Mouse (Mus musculus): ENCODE measurements around the gene Cyp4f18. TPM values are rescaled to one million over a fixed set of nuclear protein-coding genes. Genes with fewer than 3 reads are reported as not detected.

Gene Cyp4f18
- polyA plus RNA-seq, 1 experiment = 0.16 TPM

- no peak for TF ChIP-seq MYOG (IDR thresholded peaks at IDR 0.05; ENCODE audit: control insufficient read depth in 1 of 3, insufficient read depth in 1 of 3, insufficient read length in 2 of 3, low read depth in 2 of 3)
- TF ChIP-seq MYOD1 (IDR thresholded peaks at IDR 0.05; ENCODE audit: control insufficient read depth in 1 of 3, insufficient read length in 2 of 3, low read depth in 2 of 3) = no peak
- TF ChIP-seq MAX (IDR thresholded peaks at IDR 0.05; ENCODE audit: low read depth) = no peak
- no peaks in the 10 kb centered on the region for H3K36me3 ChIP-seq (ENCODE audit: control insufficient read depth, insufficient read depth)
- no peak overlapping the region for H3K4me3 ChIP-seq
- no peaks in the 10 kb centered on the region for H3K27me3 ChIP-seq (ENCODE audit: control insufficient read depth, insufficient read depth, insufficient read length)
- H3ac ChIP-seq (ENCODE audit: control insufficient read depth, insufficient read length) = no peak overlapping the region
- H3K4me2 ChIP-seq (ENCODE audit: low read depth) = no peak overlapping the region
- H3K79me2 ChIP-seq (ENCODE audit: control insufficient read depth, insufficient read depth) = no peaks in the 10 kb centered on the region
Measured at GRCm38 (mm10) chr8:72006763-72007162, 2.7 kb downstream of the Cyp4f18 start.

- H3K79me2 ChIP-seq (ENCODE audit: control insufficient read depth, insufficient read depth) = no peaks in the 10 kb centered on the region
- H3K27me3 ChIP-seq (ENCODE audit: control insufficient read depth, insufficient read depth, insufficient read length) = no peaks in the 10 kb centered on the region
- TF ChIP-seq CEBPB (IDR thresholded peaks at IDR 0.05; ENCODE audit: insufficient read depth, poor library complexity, severe bottlenecking) = no peak
- TF ChIP-seq MYOG (IDR thresholded peaks at IDR 0.05; ENCODE audit: control insufficient read depth in 1 of 3, insufficient read depth in 1 of 3, insufficient read length in 2 of 3, low read depth in 2 of 3) = no peak
- TF ChIP-seq E2F4 (IDR thresholded peaks at IDR 0.05; ENCODE audit: insufficient read depth) = no peak
- H3K4me2 ChIP-seq (ENCODE audit: low read depth) = no peak overlapping the region
- no peak overlapping the region for H3ac ChIP-seq (ENCODE audit: control insufficient read depth, insufficient read length)
- no peaks in the 10 kb centered on the region for H3K36me3 ChIP-seq (ENCODE audit: control insufficient read depth, insufficient read depth)
- no peak overlapping the region for H3K4me3 ChIP-seq
Measured at GRCm38 (mm10) chr8:72005912-72006311, 3.5 kb downstream of the Cyp4f18 start.

DNA sequence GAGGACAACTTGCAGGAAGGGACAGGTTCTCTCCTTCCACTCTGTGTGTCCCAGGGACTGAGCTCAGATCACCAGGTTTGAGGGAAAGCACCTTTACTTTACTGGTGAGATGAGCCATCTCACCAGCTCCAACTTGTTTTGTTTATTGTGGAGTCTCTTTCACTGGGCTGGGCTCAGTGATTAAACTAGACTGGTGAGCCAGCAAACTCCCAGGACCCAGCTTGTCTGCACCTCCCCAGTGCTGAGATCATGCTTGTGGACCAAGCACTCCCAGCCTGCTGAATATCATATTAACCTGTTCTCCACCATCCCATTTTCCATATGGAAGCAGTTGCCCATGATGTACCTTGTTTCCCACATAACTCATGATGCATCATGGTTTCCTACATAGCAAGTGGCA is 6.5 kb downstream of the Cyp4f18 start:
- H3K79me2 ChIP-seq (ENCODE audit: control insufficient read depth, insufficient read depth) = no peaks in the 10 kb centered on the region
- no peak overlapping the region for H3K4me3 ChIP-seq
- H3K36me3 ChIP-seq (ENCODE audit: control insufficient read depth, insufficient read depth) = no peaks in the 10 kb centered on the region
- TF ChIP-seq POLR2A (IDR thresholded peaks at IDR 0.05; ENCODE audit: insufficient read length, low read depth) (no peak), CEBPB (IDR thresholded peaks at IDR 0.05; ENCODE audit: insufficient read depth, poor library complexity, severe bottlenecking) (no peak), TCF12 (IDR thresholded peaks at IDR 0.05; ENCODE audit: insufficient read depth, poor library complexity, severe bottlenecking) (no peak), E2F4 (IDR thresholded peaks at IDR 0.05; ENCODE audit: insufficient read depth) (no peak), POLR2AphosphoS2 (IDR thresholded peaks at IDR 0.05; ENCODE audit: insufficient read length, low read depth) (no peak), SRF (IDR thresholded peaks at IDR 0.05; ENCODE audit: control insufficient read depth, insufficient read length, low read depth) (no peak), MYOD1 (IDR thresholded peaks at IDR 0.05; ENCODE audit: control insufficient read depth in 1 of 3, insufficient read length in 2 of 3, low read depth in 2 of 3) (no peak), MAX (IDR thresholded peaks at IDR 0.05; ENCODE audit: low read depth) (no peak), USF1 (IDR thresholded peaks at IDR 0.05; ENCODE audit: low read depth) (no peak), MYOG (IDR thresholded peaks at IDR 0.05; ENCODE audit: control insufficient read depth in 1 of 3, insufficient read depth in 1 of 3, insufficient read length in 2 of 3, low read depth in 2 of 3) (no peak), TCF3 (IDR thresholded peaks at IDR 0.05; ENCODE audit: insufficient read length, low read depth) (no peak), REST (IDR thresholded peaks at IDR 0.05; ENCODE audit: insufficient read depth, insufficient read length) (no peak)
- H3K4me2 ChIP-seq (ENCODE audit: low read depth) = no peak overlapping the region
- no peaks in the 10 kb centered on the region for H3K27me3 ChIP-seq (ENCODE audit: control insufficient read depth, insufficient read depth, insufficient read length)
- H3ac ChIP-seq (ENCODE audit: control insufficient read depth, insufficient read length) = no peak overlapping the region

DNA sequence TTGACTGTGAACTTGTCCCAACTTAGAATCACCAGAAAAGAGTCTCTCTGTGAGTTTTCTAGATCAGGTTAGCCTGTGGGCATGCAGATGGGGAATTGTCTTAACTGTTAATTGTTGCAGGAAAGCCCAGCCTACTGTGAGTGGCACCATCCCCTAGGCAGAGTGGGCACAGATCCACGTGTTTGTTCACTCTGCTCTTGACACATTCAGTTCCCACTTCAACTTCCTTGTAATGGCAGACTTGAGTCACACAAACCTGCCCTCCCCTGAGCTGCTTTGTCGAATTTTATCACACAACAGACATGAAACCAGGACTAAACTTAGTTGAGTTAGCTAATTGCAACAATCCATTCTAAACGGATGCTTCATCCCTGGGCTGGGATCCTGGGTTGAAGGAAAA is 9.2 kb downstream of the Cyp4f18 start:
- H3K79me2 ChIP-seq (ENCODE audit: control insufficient read depth, insufficient read depth) = no peaks in the 10 kb centered on the region
- H3K4me3 ChIP-seq = no peak overlapping the region
- no peak overlapping the region for H3K4me2 ChIP-seq (ENCODE audit: low read depth)
- H3K36me3 ChIP-seq (ENCODE audit: control insufficient read depth, insufficient read depth) = no peaks in the 10 kb centered on the region
- no peaks in the 10 kb centered on the region for H3K27me3 ChIP-seq (ENCODE audit: control insufficient read depth, insufficient read depth, insufficient read length)
- TF ChIP-seq TCF12 (IDR thresholded peaks at IDR 0.05; ENCODE audit: insufficient read depth, poor library complexity, severe bottlenecking) (no peak), CEBPB (IDR thresholded peaks at IDR 0.05; ENCODE audit: insufficient read depth, poor library complexity, severe bottlenecking) (no peak), MAX (IDR thresholded peaks at IDR 0.05; ENCODE audit: low read depth) (no peak), POLR2A (IDR thresholded peaks at IDR 0.05; ENCODE audit: insufficient read length, low read depth) (no peak), REST (IDR thresholded peaks at IDR 0.05; ENCODE audit: insufficient read depth, insufficient read length) (no peak), MYOD1 (IDR thresholded peaks at IDR 0.05; ENCODE audit: control insufficient read depth in 1 of 3, insufficient read length in 2 of 3, low read depth in 2 of 3) (no peak), E2F4 (IDR thresholded peaks at IDR 0.05; ENCODE audit: insufficient read depth) (no peak), MYOG (IDR thresholded peaks at IDR 0.05; ENCODE audit: control insufficient read depth in 1 of 3, insufficient read depth in 1 of 3, insufficient read length in 2 of 3, low read depth in 2 of 3) (no peak), SRF (IDR thresholded peaks at IDR 0.05; ENCODE audit: control insufficient read depth, insufficient read length, low read depth) (no peak)
- H3ac ChIP-seq (ENCODE audit: control insufficient read depth, insufficient read length) = no peak overlapping the region

DNA sequence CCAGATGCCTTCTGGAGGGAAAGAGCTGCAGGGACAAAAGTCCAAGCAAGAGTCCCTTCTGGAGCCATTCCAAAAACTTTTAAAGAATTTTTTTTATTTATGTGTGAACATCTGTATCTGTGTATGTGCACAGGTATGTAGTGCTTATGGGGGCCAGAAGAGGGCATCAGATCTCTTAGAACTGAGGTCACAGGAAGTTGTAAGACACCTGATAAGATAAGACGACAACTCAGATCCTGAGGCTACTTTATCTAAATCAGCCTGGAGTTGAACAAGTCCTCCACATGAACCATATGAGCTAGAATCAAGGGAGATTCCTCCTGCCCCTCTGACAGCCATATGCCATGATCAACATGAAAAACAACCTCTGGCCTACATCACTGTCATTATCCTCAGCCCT is 10.0 kb downstream of the Cyp4f18 start:
- Histone ChIP-seq H3K27me3 (ENCODE audit: control insufficient read depth, insufficient read depth, insufficient read length) (no peaks in the 10 kb centered on the region), H3K4me2 (ENCODE audit: low read depth) (no peak overlapping the region), H3K79me2 (ENCODE audit: control insufficient read depth, insufficient read depth) (no peaks in the 10 kb centered on the region), H3K4me3 (no peak overlapping the region), H3ac (ENCODE audit: control insufficient read depth, insufficient read length) (no peak overlapping the region), H3K36me3 (ENCODE audit: control insufficient read depth, insufficient read depth) (no peaks in the 10 kb centered on the region)
- TF ChIP-seq SRF (IDR thresholded peaks at IDR 0.05; ENCODE audit: control insufficient read depth, insufficient read length, low read depth) = no peak
- TF ChIP-seq CEBPB (IDR thresholded peaks at IDR 0.05; ENCODE audit: insufficient read depth, poor library complexity, severe bottlenecking) = no peak
- no peak for TF ChIP-seq POLR2AphosphoS2 (IDR thresholded peaks at IDR 0.05; ENCODE audit: insufficient read length, low read depth)
- no peak for TF ChIP-seq POLR2A (IDR thresholded peaks at IDR 0.05; ENCODE audit: insufficient read length, low read depth)
- TF ChIP-seq REST (IDR thresholded peaks at IDR 0.05; ENCODE audit: insufficient read depth, insufficient read length) = no peak
- TF ChIP-seq MYOG (IDR thresholded peaks at IDR 0.05; ENCODE audit: control insufficient read depth in 1 of 3, insufficient read depth in 1 of 3, insufficient read length in 2 of 3, low read depth in 2 of 3) = no peak
- TF ChIP-seq USF1 (IDR thresholded peaks at IDR 0.05; ENCODE audit: low read depth) = no peak
- TF ChIP-seq TCF3 (IDR thresholded peaks at IDR 0.05; ENCODE audit: insufficient read length, low read depth) = no peak
- TF ChIP-seq TCF12 (IDR thresholded peaks at IDR 0.05; ENCODE audit: insufficient read depth, poor library complexity, severe bottlenecking) = no peak
- no peak for TF ChIP-seq E2F4 (IDR thresholded peaks at IDR 0.05; ENCODE audit: insufficient read depth)
- TF ChIP-seq MAX (IDR thresholded peaks at IDR 0.05; ENCODE audit: low read depth) = no peak
- TF ChIP-seq MYOD1 (IDR thresholded peaks at IDR 0.05; ENCODE audit: control insufficient read depth in 1 of 3, insufficient read length in 2 of 3, low read depth in 2 of 3) = no peak

All from myocyte (in vitro differentiated cells).